ENCODE assay signal across 10 mouse cellular contexts in genomic region chr12:111071477-111072152, GRCm38 (mm10). TPM values are rescaled to one million over a fixed set of nuclear protein-coding genes. Genes with fewer than 3 reads are reported as not detected.
A peak's percentile ranks its signal among the peaks of the same experiment; 100 is the strongest.
DNase-seq lines count a peak whose midpoint lies in the region; ATAC-seq and TF ChIP-seq lines count a peak whose summit lies in the region.
"Had no signal": no experiment of that assay in that cellular context is flagged by ENCODE, and none has a peak within 500 bp of the region (broad histone marks: within the 10 kb centered on the region; RNA-seq: fewer than 3 reads in every experiment).

No protein-coding gene starts in this region.

- no peak for TF ChIP-seq CTCF in kidney, postnatal 0 days (IDR thresholded peaks at IDR 0.05; ENCODE audit: low read depth)

- 22% methylated on average over 10 of the region's 10 CpGs for WGBS in kidney, postnatal 0 days

- peaks cover 9% of the 10 kb centered on the region for H3K4me1 ChIP-seq in kidney, postnatal 0 days (replicated peaks; ENCODE audit: insufficient read depth, low read length)

- peak overlapping the region; percentile 77 for H3K27ac ChIP-seq in kidney, postnatal 0 days

- H3K4me2 ChIP-seq in kidney, postnatal 0 days (ENCODE audit: low read length), result no peak overlapping the region

- H3K27me3 ChIP-seq in kidney, postnatal 0 days (ENCODE audit: insufficient read depth, low read length), result no peaks in the 10 kb centered on the region
- H3K27me3 ChIP-seq: CH12.LX had no signal

- no peak overlapping the region for H3K9ac ChIP-seq in kidney, postnatal 0 days (ENCODE audit: low read depth, low read length)

- DNase-seq in frontal cortex, postnatal 25 days (ENCODE audit: low spot score in 2 of 2), result no peak
- DNase-seq in R1 (ENCODE audit: low read depth, low spot score), result peak; percentile 23
- peak; percentile 81 for DNase-seq in kidney, postnatal 0 days (ENCODE audit: low spot score)
- DNase-seq in thymus, postnatal 25 days, result peak; percentile 87

- peak; percentile 31; the same call in 1 of the 2 replicates for ATAC-seq in frontal cortex, adult (ENCODE audit: low TSS enrichment)
- ATAC-seq in granulocyte monocyte progenitor cell, adult 5-6 weeks (replicated peaks; ENCODE audit: poor library complexity, severe bottlenecking), result peak; percentile 82
- peak; percentile 83 for ATAC-seq in kidney, postnatal 0 days (replicated peaks; ENCODE audit: low FRiP score, low read depth)
- peak; percentile 96 for ATAC-seq in megakaryocyte, adult 5-6 weeks (ENCODE audit: poor library complexity, severe bottlenecking)
- ATAC-seq in cerebellum, adult (ENCODE audit: insufficient number of reproducible peaks, low FRiP score, low TSS enrichment), result no peak

- H3K36me3 ChIP-seq in kidney, postnatal 0 days (ENCODE audit: insufficient read depth, low read length), result no peaks in the 10 kb centered on the region; the same call in 1 of the 2 replicates

- no peaks in the 10 kb centered on the region for H3K9me3 ChIP-seq in kidney, postnatal 0 days (replicated peaks; ENCODE audit: low read length)

- H3K4me3 ChIP-seq in kidney, postnatal 0 days (replicated peaks; ENCODE audit: low read depth, low read length), result no peak overlapping the region
- H3K4me3 ChIP-seq: erythroblast, embryonic 14.5 days had no signal

RNA-seq across cellular contexts. Expression of gene Rcor1, which starts 32.5 kb away (rescaled TPM):
- total RNA-seq in granulocyte monocyte progenitor cell, adult 5-6 weeks (2014; fragmentation: Nextera tagmentation), result 36.3 and 44.3 TPM in 2 replicates
- 29.1 and 31.7 TPM in 2 replicates for total RNA-seq in granulocyte monocyte progenitor cell, adult 5-6 weeks (2017)
- polyA plus RNA-seq in kidney, postnatal 0 days (2015; fragmentation: Nextera tagmentation; extraction: Ambion mirVana), result 9.9 and 10.1 TPM in 2 replicates
- total RNA-seq in megakaryocyte, adult 5-6 weeks (2015), result 30.6 and 33.5 TPM in 2 replicates
- 22.8 and 29.4 TPM in 2 replicates for total RNA-seq in megakaryocyte, adult 5-6 weeks (2017)

Comparison
In these comparisons a context has a peak if more than half of its experiments do, and no peak if none do; other contexts are left out.
1. DNase-seq: peak in R1 (single experiment), kidney, postnatal 0 days (single experiment) and thymus, postnatal 25 days (single experiment); none in frontal cortex, postnatal 25 days (0 of 2).